Mouse (Mus musculus): ENCODE measurements around the gene Atp1b2. TPM values are rescaled to one million over a fixed set of nuclear protein-coding genes. Genes with fewer than 3 reads are reported as not detected.

Gene Atp1b2
- total and polyA plus RNA-seq, 3 experiments, result 17.0 to 23.7 (median 20.3) TPM

DNA sequence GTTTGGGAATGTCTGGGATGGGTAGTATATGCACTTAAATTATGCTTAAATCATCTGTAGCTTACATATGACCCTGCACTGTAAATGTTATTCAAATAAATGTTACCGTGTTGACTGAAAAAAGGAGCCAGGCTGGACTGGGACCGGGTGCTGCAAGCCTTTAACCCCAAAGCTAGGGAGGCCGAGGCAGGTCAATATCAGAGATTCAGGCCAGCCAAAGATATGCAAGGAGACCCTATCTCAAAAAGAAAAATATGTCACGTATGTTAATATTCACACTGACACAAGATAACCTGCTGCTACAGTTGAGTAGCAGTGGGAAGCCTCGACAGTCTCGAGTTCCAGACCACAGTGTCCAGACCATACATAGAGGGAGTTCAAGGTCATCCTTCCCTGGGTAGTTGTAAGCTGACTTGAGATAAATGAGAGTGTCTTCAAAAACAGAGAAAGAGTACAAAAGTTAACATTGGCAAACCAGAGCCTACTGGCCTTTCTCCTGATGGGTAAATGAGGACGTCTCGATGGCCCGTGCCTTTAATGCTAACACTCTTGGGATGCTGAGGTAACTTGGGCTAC lies 23.4 kb downstream of the Atp1b2 start:
- Histone ChIP-seq H3K27ac (no peak overlapping the region), H3K36me3 (ENCODE audit: control insufficient read depth, insufficient read depth, low read length) (no peaks in the 10 kb centered on the region), H3K9ac (ENCODE audit: low read depth, low read length) (no peak overlapping the region), H3K4me1 (ENCODE audit: control insufficient read depth, insufficient read depth, low read length) (peaks cover 5% of the 10 kb centered on the region), H3K4me3 (peak overlapping the region; percentile 91), H3K79me2 (replicated peaks; ENCODE audit: control insufficient read depth, insufficient read depth, low read length) (no peaks in the 10 kb centered on the region; the same call in 1 of the 2 replicates), H3K27me3 (ENCODE audit: control insufficient read depth, insufficient read depth, low read length) (no peaks in the 10 kb centered on the region)
- DNase-seq, result no peak
- intact Hi-C loops (cut with DNase I), result loop anchor here (5.0 kb wide), 1 partner anchor 100 kb away; the partner anchor contains the start of gene Senp3
- WGBS, result 54% methylated on average over 9 of the region's 9 CpGs
- TF ChIP-seq POLR2A (IDR thresholded peaks at IDR 0.05; ENCODE audit: insufficient read depth, low read depth, low read length) (no peak), CTCF (IDR thresholded peaks at IDR 0.05) (no peak), EP300 (IDR thresholded peaks at IDR 0.05; ENCODE audit: insufficient read depth, low read depth, low read length) (no peak)

DNA sequence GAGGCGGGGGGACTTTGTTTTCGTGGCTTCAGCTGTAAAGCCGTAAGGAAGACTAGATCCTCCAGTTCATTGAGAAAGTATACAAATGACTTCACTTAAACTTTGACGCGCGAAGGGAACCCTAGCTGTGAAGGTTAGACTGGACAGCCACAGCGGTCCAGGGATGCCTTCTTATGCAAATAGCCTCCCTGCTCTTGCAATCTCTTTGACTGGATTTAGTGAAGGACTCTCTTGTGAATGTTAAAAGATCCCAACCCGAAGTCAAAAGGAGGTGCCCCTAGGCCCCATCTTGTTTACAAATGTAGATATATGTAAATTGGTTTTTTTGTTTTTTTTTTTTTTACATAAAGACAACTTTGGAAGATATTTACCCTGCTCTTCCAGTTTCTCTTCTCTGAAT lies 23.9 kb downstream of the Atp1b2 start:
- under 1% methylated on average over 8 of the region's 8 CpGs for WGBS

GRCm38 (mm10) chr11:69581147-69581688 lies 24.5 kb downstream of the Atp1b2 start:
- no peaks in the 10 kb centered on the region for H3K27me3 ChIP-seq (ENCODE audit: control insufficient read depth, insufficient read depth, low read length)
- H3K9ac ChIP-seq (ENCODE audit: low read depth, low read length), result peak overlapping the region; percentile 62
- no peaks in the 10 kb centered on the region for H3K36me3 ChIP-seq (ENCODE audit: control insufficient read depth, insufficient read depth, low read length)
- H3K4me3 ChIP-seq, result peak overlapping the region; percentile 91
- H3K27ac ChIP-seq, result peak overlapping the region; percentile 89
- peaks cover 5% of the 10 kb centered on the region for H3K4me1 ChIP-seq (ENCODE audit: control insufficient read depth, insufficient read depth, low read length)
- WGBS, result under 1% methylated on average over 36 of the region's 36 CpGs
- no peaks in the 10 kb centered on the region; the same call in 1 of the 2 replicates for H3K79me2 ChIP-seq (replicated peaks; ENCODE audit: control insufficient read depth, insufficient read depth, low read length)
- TF ChIP-seq EP300 (IDR thresholded peaks at IDR 0.05; ENCODE audit: insufficient read depth, low read depth, low read length) (no peak), CTCF (IDR thresholded peaks at IDR 0.05) (peak; percentile 34), POLR2A (IDR thresholded peaks at IDR 0.05; ENCODE audit: insufficient read depth, low read depth, low read length) (peak; percentile 59)
- DNase-seq, result peak; percentile 92 to 94
- intact Hi-C loops (cut with DNase I), result loop anchor here (1.0 to 5.0 kb wide), 2 partner anchors 22 to 101 kb away; partner anchors contain the start of gene Senp3

More for the DNA sequence above, 23.9 kb downstream of the Atp1b2 start:
- H3K79me2 ChIP-seq (replicated peaks; ENCODE audit: control insufficient read depth, insufficient read depth, low read length), result no peaks in the 10 kb centered on the region; the same call in 1 of the 2 replicates
- intact Hi-C loops (cut with DNase I), result loop anchor here (1.0 to 5.0 kb wide), 2 partner anchors 21 to 100 kb away; partner anchors contain the start of gene Senp3
- H3K9ac ChIP-seq (ENCODE audit: low read depth, low read length), result peak overlapping the region; percentile 53
- no peak for DNase-seq
- H3K36me3 ChIP-seq (ENCODE audit: control insufficient read depth, insufficient read depth, low read length), result no peaks in the 10 kb centered on the region
- peak overlapping the region; percentile 89 for H3K27ac ChIP-seq
- H3K4me3 ChIP-seq, result peak overlapping the region; percentile 91
- no peaks in the 10 kb centered on the region for H3K27me3 ChIP-seq (ENCODE audit: control insufficient read depth, insufficient read depth, low read length)
- no peak for TF ChIP-seq POLR2A (IDR thresholded peaks at IDR 0.05; ENCODE audit: insufficient read depth, low read depth, low read length)
- no peak for TF ChIP-seq EP300 (IDR thresholded peaks at IDR 0.05; ENCODE audit: insufficient read depth, low read depth, low read length)
- no peak for TF ChIP-seq CTCF (IDR thresholded peaks at IDR 0.05)
- peaks cover 5% of the 10 kb centered on the region for H3K4me1 ChIP-seq (ENCODE audit: control insufficient read depth, insufficient read depth, low read length)

DNA sequence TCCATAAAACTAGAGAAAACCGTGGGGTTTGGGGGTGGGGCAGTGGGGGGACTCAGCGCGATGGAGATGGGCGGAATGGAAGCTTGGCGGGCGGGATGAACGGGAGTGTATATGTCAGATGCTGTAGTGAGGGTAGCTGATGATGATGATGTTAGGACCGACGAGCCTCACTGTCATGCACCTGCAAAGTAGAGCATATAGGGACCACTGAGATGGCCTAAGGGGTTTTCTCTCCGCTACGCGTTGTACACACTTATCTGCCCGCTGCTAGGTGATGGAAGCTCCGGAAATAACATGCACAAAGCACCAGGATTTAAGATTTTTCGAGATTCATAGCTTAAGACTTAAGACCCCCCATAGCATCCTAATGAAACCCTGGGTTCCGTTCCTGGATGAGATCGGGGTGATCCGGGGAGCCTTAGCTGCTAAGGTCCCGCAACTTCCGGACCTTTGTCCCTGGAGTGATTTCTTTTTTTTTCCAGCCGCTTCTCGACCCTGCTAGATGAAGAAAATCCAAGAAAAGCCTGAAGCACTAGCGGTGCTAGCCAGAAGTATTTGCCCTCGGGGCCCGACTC lies 25.1 kb downstream of the Atp1b2 start:
- peaks cover 5% of the 10 kb centered on the region for H3K4me1 ChIP-seq (ENCODE audit: control insufficient read depth, insufficient read depth, low read length)
- H3K36me3 ChIP-seq (ENCODE audit: control insufficient read depth, insufficient read depth, low read length), result no peaks in the 10 kb centered on the region
- H3K27ac ChIP-seq, result peak overlapping the region; percentile 89
- no peak for DNase-seq
- intact Hi-C loops (cut with DNase I), result loop anchor here (1.0 to 5.0 kb wide), 2 partner anchors 23 to 102 kb away; partner anchors contain the start of gene Senp3
- no peaks in the 10 kb centered on the region; the same call in 1 of the 2 replicates for H3K79me2 ChIP-seq (replicated peaks; ENCODE audit: control insufficient read depth, insufficient read depth, low read length)
- peak overlapping the region; percentile 62 for H3K9ac ChIP-seq (ENCODE audit: low read depth, low read length)
- H3K27me3 ChIP-seq (ENCODE audit: control insufficient read depth, insufficient read depth, low read length), result no peaks in the 10 kb centered on the region
- WGBS, result under 1% methylated on average over 25 of the region's 25 CpGs
- peak overlapping the region; percentile 91 for H3K4me3 ChIP-seq
- TF ChIP-seq EP300 (IDR thresholded peaks at IDR 0.05; ENCODE audit: insufficient read depth, low read depth, low read length), result no peak
- no peak for TF ChIP-seq CTCF (IDR thresholded peaks at IDR 0.05)
- TF ChIP-seq POLR2A (IDR thresholded peaks at IDR 0.05; ENCODE audit: insufficient read depth, low read depth, low read length), result no peak

DNA sequence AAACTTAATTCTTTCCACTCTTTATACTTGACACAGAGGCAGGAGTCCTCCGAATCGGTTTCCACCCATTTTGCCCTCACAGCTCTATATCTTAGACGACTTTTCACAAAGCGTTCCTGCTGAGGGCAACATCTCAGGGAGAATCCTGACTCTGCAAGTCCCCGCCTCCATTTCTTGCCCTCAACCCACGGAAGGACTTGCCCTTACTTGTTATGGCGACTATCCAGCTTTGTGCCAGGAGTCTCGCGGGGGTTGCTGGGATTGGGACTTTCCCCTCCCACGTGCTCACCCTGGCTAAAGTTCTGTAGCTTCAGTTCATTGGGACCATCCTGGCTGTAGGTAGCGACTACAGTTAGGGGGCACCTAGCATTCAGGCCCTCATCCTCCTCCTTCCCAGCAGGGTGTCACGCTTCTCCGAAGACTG lies 25.6 kb downstream of the Atp1b2 start, which contains the start of the genes Wrap53 and Trp53:
TSS of gene Wrap53 (minus strand) at position 165 of the 424 bp plus-strand sequence.
TSS of gene Trp53 (plus strand) at position 269 of the 424 bp plus-strand sequence.
- no peaks in the 10 kb centered on the region; the same call in 1 of the 2 replicates for H3K79me2 ChIP-seq (replicated peaks; ENCODE audit: control insufficient read depth, insufficient read depth, low read length)
- no peaks in the 10 kb centered on the region for H3K36me3 ChIP-seq (ENCODE audit: control insufficient read depth, insufficient read depth, low read length)
- WGBS, result under 1% methylated on average over 13 of the region's 13 CpGs
- H3K27ac ChIP-seq, result peak within 1 kb of the TSS; percentile 89
- intact Hi-C loops (cut with DNase I), result loop anchor here (5.0 kb wide), 1 partner anchor 102 kb away; the partner anchor contains the start of gene Senp3
- H3K4me3 ChIP-seq, result peak within 1 kb of the TSS; percentile 91
- H3K4me1 ChIP-seq (ENCODE audit: control insufficient read depth, insufficient read depth, low read length), result peaks cover 5% of the 10 kb centered on the region
- H3K9ac ChIP-seq (ENCODE audit: low read depth, low read length), result peak within 1 kb of the TSS; percentile 70
- peak; percentile 87 for TF ChIP-seq EP300 (IDR thresholded peaks at IDR 0.05; ENCODE audit: insufficient read depth, low read depth, low read length)
- peak; percentile 87 for TF ChIP-seq POLR2A (IDR thresholded peaks at IDR 0.05; ENCODE audit: insufficient read depth, low read depth, low read length)
- TF ChIP-seq CTCF (IDR thresholded peaks at IDR 0.05), result no peak
- peak; percentile 92 to 94 for DNase-seq
- no peaks in the 10 kb centered on the region for H3K27me3 ChIP-seq (ENCODE audit: control insufficient read depth, insufficient read depth, low read length)

Data from heart, adult 2 months (tissue).